Mouse (Mus musculus): ENCODE data around the gene Prickle1. TPM values are rescaled to one million over a fixed set of nuclear protein-coding genes. Genes with fewer than 3 reads are reported as not detected.

The Prickle1 gene
- polyA plus RNA-seq (2015; fragmentation: Nextera tagmentation; extraction: Ambion mirVana) = 6.4 and 8.0 TPM in 2 replicates

- under 1% methylated on average over 60 of the region's 60 CpGs for WGBS
- Histone ChIP-seq H3K9me3 (no peaks in the 10 kb centered on the region), H3K36me3 (no peaks in the 10 kb centered on the region), H3K9ac (replicated peaks) (peak within 1 kb of the TSS; percentile 87), H3K27ac (peak within 1 kb of the TSS; percentile 77), H3K4me2 (replicated peaks) (peak within 1 kb of the TSS; percentile 79), H3K4me1 (replicated peaks) (peaks cover 31% of the 10 kb centered on the region), H3K4me3 (replicated peaks) (peak within 1 kb of the TSS; percentile 83), H3K27me3 (peaks cover 28% of the 10 kb centered on the region)
- ATAC-seq = peak; percentile 98
These were observed at the start of gene Prickle1 for GRCm38 (mm10) chr15:93595746-93596145. Prickle1 (minus strand) TSS chr15:93595891.

GRCm38 (mm10) chr15:93640221-93640620, 44.5 kb upstream of the Prickle1 start:
- Histone ChIP-seq H3K4me2 (replicated peaks) (no peak overlapping the region), H3K9me3 (no peaks in the 10 kb centered on the region), H3K36me3 (no peaks in the 10 kb centered on the region), H3K4me3 (replicated peaks) (no peak overlapping the region), H3K9ac (replicated peaks) (no peak overlapping the region), H3K27ac (no peak overlapping the region), H3K4me1 (replicated peaks) (no peaks in the 10 kb centered on the region), H3K27me3 (no peaks in the 10 kb centered on the region)
- 91% methylated on average over 2 of the region's 2 CpGs for WGBS
- no peak for ATAC-seq

- WGBS = 82% methylated on average over 7 of the region's 7 CpGs
- Histone ChIP-seq H3K9me3 (no peaks in the 10 kb centered on the region), H3K4me1 (replicated peaks) (no peaks in the 10 kb centered on the region), H3K4me2 (replicated peaks) (no peak overlapping the region), H3K9ac (replicated peaks) (no peak overlapping the region), H3K27me3 (no peaks in the 10 kb centered on the region), H3K4me3 (replicated peaks) (no peak overlapping the region), H3K27ac (no peak overlapping the region), H3K36me3 (no peaks in the 10 kb centered on the region)
- ATAC-seq = no peak
These were observed 41.3 kb upstream of the Prickle1 start for GRCm38 (mm10) chr15:93636976-93637375.

GRCm38 (mm10) chr15:93635603-93636002, 39.9 kb upstream of the Prickle1 start:
- H3K27ac ChIP-seq = no peak overlapping the region
- H3K9me3 ChIP-seq = no peaks in the 10 kb centered on the region
- H3K4me1 ChIP-seq (replicated peaks) = no peaks in the 10 kb centered on the region
- no peak for ATAC-seq
- no peaks in the 10 kb centered on the region for H3K36me3 ChIP-seq
- no peak overlapping the region for H3K9ac ChIP-seq (replicated peaks)
- no peak overlapping the region for H3K4me3 ChIP-seq (replicated peaks)
- H3K4me2 ChIP-seq (replicated peaks) = no peak overlapping the region
- H3K27me3 ChIP-seq = no peaks in the 10 kb centered on the region
- WGBS = 73% methylated on average over 4 of the region's 4 CpGs

- Histone ChIP-seq H3K9me3 (no peaks in the 10 kb centered on the region), H3K27ac (no peak overlapping the region), H3K4me2 (replicated peaks) (no peak overlapping the region), H3K4me1 (replicated peaks) (no peaks in the 10 kb centered on the region), H3K9ac (replicated peaks) (no peak overlapping the region), H3K36me3 (no peaks in the 10 kb centered on the region), H3K4me3 (replicated peaks) (no peak overlapping the region), H3K27me3 (no peaks in the 10 kb centered on the region)
- 75% methylated on average over 5 of the region's 5 CpGs for WGBS
- no peak for ATAC-seq
These were observed 38.8 kb upstream of the Prickle1 start for GRCm38 (mm10) chr15:93634536-93634935.

- ATAC-seq = no peak
- no peaks in the 10 kb centered on the region for H3K9me3 ChIP-seq
- no peaks in the 10 kb centered on the region for H3K27me3 ChIP-seq
- no peak overlapping the region for H3K9ac ChIP-seq (replicated peaks)
- WGBS = 94% methylated on average over 14 of the region's 14 CpGs
- no peak overlapping the region for H3K27ac ChIP-seq
- no peak overlapping the region for H3K4me2 ChIP-seq (replicated peaks)
- H3K4me3 ChIP-seq (replicated peaks) = no peak overlapping the region
- no peaks in the 10 kb centered on the region for H3K4me1 ChIP-seq (replicated peaks)
- no peaks in the 10 kb centered on the region for H3K36me3 ChIP-seq
These were observed 34.4 kb upstream of the Prickle1 start for GRCm38 (mm10) chr15:93630001-93630541.

- WGBS = 88% methylated on average over 9 of the region's 9 CpGs
- no peak overlapping the region for H3K27ac ChIP-seq
- no peak overlapping the region for H3K9ac ChIP-seq (replicated peaks)
- ATAC-seq = no peak
- no peak overlapping the region for H3K4me2 ChIP-seq (replicated peaks)
- H3K4me3 ChIP-seq (replicated peaks) = no peak overlapping the region
- H3K4me1 ChIP-seq (replicated peaks) = no peaks in the 10 kb centered on the region
- H3K36me3 ChIP-seq = no peaks in the 10 kb centered on the region
- no peaks in the 10 kb centered on the region for H3K9me3 ChIP-seq
- H3K27me3 ChIP-seq = no peaks in the 10 kb centered on the region
These were observed 33.5 kb upstream of the Prickle1 start for GRCm38 (mm10) chr15:93629201-93629600.

- Histone ChIP-seq H3K36me3 (no peaks in the 10 kb centered on the region), H3K9me3 (no peaks in the 10 kb centered on the region), H3K9ac (replicated peaks) (no peak overlapping the region), H3K27me3 (no peaks in the 10 kb centered on the region), H3K27ac (no peak overlapping the region), H3K4me3 (replicated peaks) (no peak overlapping the region), H3K4me2 (replicated peaks) (no peak overlapping the region), H3K4me1 (replicated peaks) (no peaks in the 10 kb centered on the region)
- no peak for ATAC-seq
- WGBS = 84% methylated on average over 21 of the region's 21 CpGs
These were observed 32.4 kb upstream of the Prickle1 start for GRCm38 (mm10) chr15:93627836-93628797.

GRCm38 (mm10) chr15:93619551-93619950, 23.9 kb upstream of the Prickle1 start:
- H3K4me2 ChIP-seq (replicated peaks) = no peak overlapping the region
- H3K9me3 ChIP-seq = no peaks in the 10 kb centered on the region
- no peaks in the 10 kb centered on the region for H3K27me3 ChIP-seq
- WGBS = 81% methylated on average over 4 of the region's 4 CpGs
- H3K9ac ChIP-seq (replicated peaks) = no peak overlapping the region
- H3K4me1 ChIP-seq (replicated peaks) = no peaks in the 10 kb centered on the region
- no peak overlapping the region for H3K4me3 ChIP-seq (replicated peaks)
- H3K36me3 ChIP-seq = no peaks in the 10 kb centered on the region
- H3K27ac ChIP-seq = no peak overlapping the region
- ATAC-seq = no peak

GRCm38 (mm10) chr15:93618442-93619150, 22.9 kb upstream of the Prickle1 start:
- no peaks in the 10 kb centered on the region for H3K36me3 ChIP-seq
- WGBS = 86% methylated on average over 6 of the region's 6 CpGs
- no peak overlapping the region for H3K27ac ChIP-seq
- no peaks in the 10 kb centered on the region for H3K4me1 ChIP-seq (replicated peaks)
- no peak for ATAC-seq
- H3K4me3 ChIP-seq (replicated peaks) = no peak overlapping the region
- H3K9ac ChIP-seq (replicated peaks) = no peak overlapping the region
- no peaks in the 10 kb centered on the region for H3K9me3 ChIP-seq
- no peaks in the 10 kb centered on the region for H3K27me3 ChIP-seq
- H3K4me2 ChIP-seq (replicated peaks) = no peak overlapping the region

- Histone ChIP-seq H3K36me3 (no peaks in the 10 kb centered on the region), H3K9ac (replicated peaks) (no peak overlapping the region), H3K27ac (no peak overlapping the region), H3K4me1 (replicated peaks) (no peaks in the 10 kb centered on the region), H3K9me3 (no peaks in the 10 kb centered on the region), H3K27me3 (no peaks in the 10 kb centered on the region), H3K4me2 (replicated peaks) (no peak overlapping the region), H3K4me3 (replicated peaks) (no peak overlapping the region)
- 95% methylated on average over 4 of the region's 4 CpGs for WGBS
- no peak for ATAC-seq
These were observed 20.6 kb upstream of the Prickle1 start for GRCm38 (mm10) chr15:93616277-93616676.

- no peaks in the 10 kb centered on the region for H3K9me3 ChIP-seq
- H3K4me2 ChIP-seq (replicated peaks) = no peak overlapping the region
- H3K27ac ChIP-seq = no peak overlapping the region
- H3K9ac ChIP-seq (replicated peaks) = no peak overlapping the region
- no peaks in the 10 kb centered on the region for H3K27me3 ChIP-seq
- H3K4me3 ChIP-seq (replicated peaks) = no peak overlapping the region
- 66% methylated on average over 3 of the region's 3 CpGs for WGBS
- no peaks in the 10 kb centered on the region for H3K4me1 ChIP-seq (replicated peaks)
- ATAC-seq = no peak
- H3K36me3 ChIP-seq = no peaks in the 10 kb centered on the region
These were observed 19.3 kb upstream of the Prickle1 start for GRCm38 (mm10) chr15:93615031-93615430.
